Mouse (Mus musculus) G1E (cell line): ENCODE measurements around the gene Sec14l3.

Experiments
- CTCF ChIP-seq: IDR thresholded peaks from 2 replicates; pipeline ENCODE4 v1.5.1; 2012; ENCODE audit warnings: low read depth, low read length, inconsistent platforms, mixed read lengths
- GATA1 ChIP-seq: IDR thresholded peaks from 2 replicates; pipeline ENCODE4 v1.6.1; 2012; ENCODE audit warnings: borderline replicate concordance, low read length, inconsistent platforms, mixed read lengths
- POLR2AphosphoS5 ChIP-seq: IDR thresholded peaks from 2 replicates; pipeline ENCODE4 v1.6.1; 2012; ENCODE audit warnings: low read depth, low read length, inconsistent platforms; ENCODE audit not compliant: insufficient replicate concordance

DNA sequence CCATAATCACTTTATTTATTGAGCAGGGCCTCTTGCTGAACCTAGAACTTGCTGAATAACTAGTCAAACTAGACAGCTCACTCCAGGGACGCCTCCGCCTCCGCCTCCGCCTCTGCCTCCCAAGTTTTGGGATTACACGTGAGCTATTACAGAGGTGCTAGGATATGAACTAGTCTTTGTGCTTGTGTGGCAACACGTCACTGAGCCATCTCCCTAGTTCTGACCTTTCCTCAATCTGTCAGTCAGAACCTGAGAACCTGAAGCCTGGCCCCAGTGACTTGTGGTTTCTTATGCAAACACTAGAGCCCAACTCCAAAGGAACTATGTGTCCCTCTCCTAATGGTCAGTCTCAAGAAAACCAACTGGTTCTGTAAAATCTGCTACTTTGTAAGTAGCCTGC lies 28.7 kb upstream of the Sec14l3 start:
- TF ChIP-seq CTCF = no peak
- TF ChIP-seq GATA1 = no peak
- no peak for TF ChIP-seq POLR2AphosphoS5
